Mouse (Mus musculus): ENCODE results near the gene Trim31. TPM values are rescaled to one million over a fixed set of nuclear protein-coding genes. Genes with fewer than 3 reads are reported as not detected.
A peak's percentile ranks its signal among the peaks of the same experiment; 100 is the strongest.

Trim31 gene
- polyA plus RNA-seq, 1 experiment from 2014 or later: not detected

DNA sequence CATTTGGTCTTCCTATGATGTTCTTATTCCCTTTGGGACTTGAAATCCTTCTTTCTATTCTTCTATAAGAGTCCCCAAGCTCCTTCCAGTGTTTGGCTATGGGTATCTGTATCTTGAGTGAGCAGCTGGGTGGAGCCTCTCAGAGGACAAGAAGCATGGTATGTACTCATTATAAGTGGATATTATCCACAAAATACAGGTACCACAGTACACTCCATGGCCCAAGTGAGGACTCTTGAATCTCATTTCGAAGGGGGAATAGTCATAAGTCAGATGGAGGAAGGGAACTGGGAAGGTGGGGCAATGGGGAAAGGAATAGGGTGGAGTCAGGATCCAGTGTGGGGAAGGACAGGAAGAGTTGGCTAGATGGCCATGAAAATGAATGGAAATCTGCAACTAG, 55.1 kb downstream of the Trim31 start:
- no peak overlapping the region for H3K27ac ChIP-seq
- no peak for DNase-seq (ENCODE audit: low spot score)
- no peaks in the 10 kb centered on the region for H3K9me3 ChIP-seq
- peaks cover 16% of the 10 kb centered on the region; the same call in 1 of the 2 replicates for H3K4me1 ChIP-seq
- H3K4me3 ChIP-seq: no peak overlapping the region
- H3K27me3 ChIP-seq (ENCODE audit: insufficient read depth, poor library complexity, severe bottlenecking): 0 out of 2 replicates have a peak, but pooled peaks cover 4% of the 10 kb centered on the region
- 92% methylated on average over 1 of the region's 1 CpGs for WGBS
- peaks cover 31% of the 10 kb centered on the region for H3K36me3 ChIP-seq

DNA sequence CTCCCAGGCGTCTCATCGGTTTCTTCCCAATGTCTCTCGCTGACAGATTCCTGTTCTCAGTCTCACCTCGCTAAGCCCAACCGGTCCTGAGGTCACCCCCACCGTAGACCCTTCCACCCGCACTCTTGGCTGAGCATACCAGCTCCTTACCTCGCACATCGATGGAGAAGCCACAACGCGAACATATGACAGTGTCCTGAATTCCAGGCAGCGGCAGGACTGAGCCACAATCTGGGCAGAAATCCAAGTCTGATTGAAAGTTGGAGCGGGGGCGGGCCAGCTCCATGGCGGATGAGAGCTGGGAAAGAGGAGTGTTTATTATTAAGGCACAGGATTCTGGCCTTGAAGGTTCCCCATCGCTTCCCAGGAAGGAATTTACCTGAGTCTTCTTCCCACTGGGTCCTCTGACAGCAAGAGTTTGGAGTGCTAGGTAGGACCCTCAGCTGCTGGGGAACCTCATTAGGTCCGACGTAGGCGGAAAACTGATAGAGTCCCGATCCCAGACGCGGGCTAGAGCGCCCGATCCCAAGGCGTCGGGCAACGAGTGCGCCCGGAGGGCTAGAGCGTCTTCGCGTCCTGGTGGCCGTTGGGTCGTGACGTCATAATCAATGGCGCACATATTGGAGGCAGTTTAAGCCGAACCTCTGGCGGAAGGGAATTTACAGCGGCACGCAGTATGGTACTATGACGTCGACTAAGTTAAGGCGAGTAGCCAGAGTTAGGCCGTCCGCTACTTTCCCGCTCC, 60.3 kb downstream of the Trim31 start, which contains the start of the genes Znrd1 and Znrd1as:
Znrd1 (minus strand) TSS at position 561 of the 745 bp plus-strand sequence.
Znrd1as (plus strand) TSS at position 594 of the 745 bp plus-strand sequence.
- peak within 1 kb of the TSS; percentile 91 for H3K27ac ChIP-seq
- H3K4me3 ChIP-seq: peak within 1 kb of the TSS; percentile 84
- under 1% methylated on average over 46 of the region's 46 CpGs for WGBS
- DNase-seq (ENCODE audit: low spot score): peak; percentile 98
- peaks cover 17% of the 10 kb centered on the region; the same call in 1 of the 2 replicates for H3K36me3 ChIP-seq
- H3K27me3 ChIP-seq (ENCODE audit: insufficient read depth, poor library complexity, severe bottlenecking): no peaks in the 10 kb centered on the region
- H3K4me1 ChIP-seq: peaks cover 14% of the 10 kb centered on the region; the same call in 1 of the 2 replicates
- H3K9me3 ChIP-seq: no peaks in the 10 kb centered on the region

DNA sequence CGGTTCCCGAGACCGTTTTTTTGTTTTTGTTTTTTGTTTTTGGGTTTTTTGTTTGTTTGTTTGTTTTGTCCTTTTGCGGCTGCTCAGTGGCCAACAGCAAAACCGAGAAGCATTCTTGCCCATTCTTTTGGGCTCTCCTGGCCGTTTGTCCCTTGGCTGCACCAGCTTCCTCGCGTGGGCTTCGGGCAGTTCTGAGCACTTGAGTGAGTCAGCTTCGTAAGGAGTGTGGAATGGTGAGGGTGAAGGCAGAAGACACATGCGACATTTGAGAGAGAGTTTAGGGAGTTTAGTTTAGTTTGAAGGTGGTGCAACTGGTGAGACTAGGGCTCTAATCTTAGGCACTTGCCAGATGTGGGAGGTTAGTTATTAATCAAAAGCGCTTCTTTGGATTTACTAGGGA, 61.0 kb downstream of the Trim31 start:
- Histone ChIP-seq H3K27ac (peak overlapping the region; percentile 91), H3K4me3 (peak overlapping the region; percentile 84), H3K9me3 (no peaks in the 10 kb centered on the region), H3K36me3 (peaks cover 17% of the 10 kb centered on the region; the same call in 1 of the 2 replicates), H3K4me1 (peaks cover 14% of the 10 kb centered on the region; the same call in 1 of the 2 replicates), H3K27me3 (ENCODE audit: insufficient read depth, poor library complexity, severe bottlenecking) (no peaks in the 10 kb centered on the region)
- no peak for DNase-seq (ENCODE audit: low spot score)
- WGBS: 10% methylated on average over 12 of the region's 12 CpGs

Other genes starting within 250 kb of the Trim31 start
- gene H2-M1, start 225.9 kb upstream of the Trim31 start, polyA plus RNA-seq (2016; fragmentation: Nextera tagmentation; extraction: Ambion mirVana): not detected in 2 replicates
- gene H2-M10.5, start 125.2 kb upstream of the Trim31 start, polyA plus RNA-seq (2016; fragmentation: Nextera tagmentation; extraction: Ambion mirVana): not detected in 2 replicates
- gene H2-M10.6, start 85.9 kb upstream of the Trim31 start, polyA plus RNA-seq (2016; fragmentation: Nextera tagmentation; extraction: Ambion mirVana): not detected in 2 replicates
- 27.1 and 30.4 TPM in 2 replicates for gene Trim26, start 61.0 kb upstream of the Trim31 start, polyA plus RNA-seq (2016; fragmentation: Nextera tagmentation; extraction: Ambion mirVana)
- 0.20 TPM in 1 of 2 replicates, not detected in the other for gene Trim15, start 30.9 kb upstream of the Trim31 start, polyA plus RNA-seq (2016; fragmentation: Nextera tagmentation; extraction: Ambion mirVana)
- 18.6 and 21.5 TPM in 2 replicates for gene Trim10, start 28.5 kb upstream of the Trim31 start, polyA plus RNA-seq (2016; fragmentation: Nextera tagmentation; extraction: Ambion mirVana)
- gene Trim40, start 8.0 kb upstream of the Trim31 start, polyA plus RNA-seq (2016; fragmentation: Nextera tagmentation; extraction: Ambion mirVana): not detected in 2 replicates
- not detected in 2 replicates for gene Rnf39, start 44.8 kb downstream of the Trim31 start, polyA plus RNA-seq (2016; fragmentation: Nextera tagmentation; extraction: Ambion mirVana)
- gene Ppp1r11, start 53.6 kb downstream of the Trim31 start, polyA plus RNA-seq (2016; fragmentation: Nextera tagmentation; extraction: Ambion mirVana): 98.8 and 121 TPM in 2 replicates
- gene Znrd1, start 60.4 kb downstream of the Trim31 start, polyA plus RNA-seq (2016; fragmentation: Nextera tagmentation; extraction: Ambion mirVana): 45.2 and 55.4 TPM in 2 replicates
- gene Znrd1as, start 60.5 kb downstream of the Trim31 start, polyA plus RNA-seq (2016; fragmentation: Nextera tagmentation; extraction: Ambion mirVana): 7.7 and 10.3 TPM in 2 replicates
- 0.19 and 0.32 TPM in 2 replicates for gene 2410137M14Rik, start 83.1 kb downstream of the Trim31 start, polyA plus RNA-seq (2016; fragmentation: Nextera tagmentation; extraction: Ambion mirVana)
- 0.27 and 0.39 TPM in 2 replicates for gene H2-M5, start 91.4 kb downstream of the Trim31 start, polyA plus RNA-seq (2016; fragmentation: Nextera tagmentation; extraction: Ambion mirVana)
- 65.9 and 84.5 TPM in 2 replicates for gene Zfp57, start 103.0 kb downstream of the Trim31 start, polyA plus RNA-seq (2016; fragmentation: Nextera tagmentation; extraction: Ambion mirVana)
- gene Mog, start 125.3 kb downstream of the Trim31 start, polyA plus RNA-seq (2016; fragmentation: Nextera tagmentation; extraction: Ambion mirVana): 0.10 and 0.14 TPM in 2 replicates
- 5.8 and 9.6 TPM in 2 replicates for gene Gabbr1, start 147.8 kb downstream of the Trim31 start, polyA plus RNA-seq (2016; fragmentation: Nextera tagmentation; extraction: Ambion mirVana)
- not detected in 2 replicates for gene Olfr90, start 190.4 kb downstream of the Trim31 start, polyA plus RNA-seq (2016; fragmentation: Nextera tagmentation; extraction: Ambion mirVana)
- gene Olfr91, start 200.2 kb downstream of the Trim31 start, polyA plus RNA-seq (2016; fragmentation: Nextera tagmentation; extraction: Ambion mirVana): 0.15 TPM in 1 of 2 replicates, not detected in the other
- not detected in 2 replicates for gene Olfr92, start 222.0 kb downstream of the Trim31 start, polyA plus RNA-seq (2016; fragmentation: Nextera tagmentation; extraction: Ambion mirVana)

Measured in heart, embryonic 10.5 days (tissue).